Mouse (Mus musculus) adrenal gland, adult 8-10 months (tissue): ENCODE data around the gene Gal3st3. TPM values are rescaled to one million over a fixed set of nuclear protein-coding genes. Genes with fewer than 3 reads are reported as not detected.
"Not testable (repeated sequence)": the region's sequence is repeated elsewhere in the genome, so short reads cannot be mapped to it uniquely, and the experiment has no call there.

Experiments
- DNase-seq: peaks from one replicate; pipeline ENCODE4 v3.0.0; 2022
- total RNA-seq, 4 experiments: library from RNA; stranded (reverse); gene quantifications; 2 replicates each; pipeline ENCODE4 v1.2.4; 2022

Gene Gal3st3
- total RNA-seq, 4 experiments from 2014 or later, result 0.09 to 0.62 (median 0.30) TPM

- DNase-seq, result no peak
Measured at GRCm38 (mm10) chr19:5306968-5307734, 9.0 kb downstream of the Gal3st3 start.

- no peak for DNase-seq
Measured at GRCm38 (mm10) chr19:5309025-5309424, 10.9 kb downstream of the Gal3st3 start.

GRCm38 (mm10) chr19:5313189-5313588, 15.1 kb downstream of the Gal3st3 start:
- no peak for DNase-seq

GRCm38 (mm10) chr19:5323801-5324200, 25.7 kb downstream of the Gal3st3 start:
- DNase-seq, result no peak

- DNase-seq, result no peak
Measured at GRCm38 (mm10) chr19:5327970-5328369, 29.8 kb downstream of the Gal3st3 start.

GRCm38 (mm10) chr19:5334741-5335140, 36.6 kb downstream of the Gal3st3 start:
- DNase-seq, result no peak

GRCm38 (mm10) chr19:5335441-5335840, 37.3 kb downstream of the Gal3st3 start, which contains the start of gene Catsper1:
Gene Catsper1 (plus strand): TSS chr19:5335741.
- DNase-seq, result no peak

- DNase-seq, result peak; percentile 42
Measured at GRCm38 (mm10) chr19:5337975-5338374, 39.8 kb downstream of the Gal3st3 start.

- no peak for DNase-seq
Measured at GRCm38 (mm10) chr19:5341360-5341759, 43.2 kb downstream of the Gal3st3 start.

- no peak for DNase-seq
Measured at GRCm38 (mm10) chr19:5345297-5346131, 47.4 kb downstream of the Gal3st3 start.

GRCm38 (mm10) chr19:5348064-5348463, 49.9 kb downstream of the Gal3st3 start:
- no peak for DNase-seq

GRCm38 (mm10) chr19:5348526-5349501, 50.7 kb downstream of the Gal3st3 start:
- no peak for DNase-seq

- DNase-seq, result not testable (repeated sequence)
Measured at GRCm38 (mm10) chr19:5349502-5349873, 51.4 kb downstream of the Gal3st3 start, which contains the start of gene Cst6. Gene Cst6 (minus strand): TSS chr19:5349574.

GRCm38 (mm10) chr19:5353609-5354008, 55.5 kb downstream of the Gal3st3 start:
- DNase-seq, result no peak

- no peak for DNase-seq
Measured at GRCm38 (mm10) chr19:5356080-5356479, 57.9 kb downstream of the Gal3st3 start.

Other genes with a start within 250 kb of the Gal3st3 start
- 1 to 10 TPM; 4.1 to 8.1 (median 7.7) TPM for gene Rin1, start 247.8 kb upstream of the Gal3st3 start, total RNA-seq
- gene Cd248, start 230.3 kb upstream of the Gal3st3 start, total RNA-seq, result 10 to 100 TPM in 1 of 4 experiments, 1 to 10 TPM in 3; 8.9 to 11.8 (median 9.2) TPM
- 1 to 10 TPM; 2.1 to 2.8 (median 2.6) TPM for gene Tmem151a, start 212.8 kb upstream of the Gal3st3 start, total RNA-seq
- 10 to 100 TPM; 58.5 to 79.0 (median 62.9) TPM for gene Yif1a, start 209.8 kb upstream of the Gal3st3 start, total RNA-seq
- gene Cnih2, start 199.8 kb upstream of the Gal3st3 start, total RNA-seq, result 1 to 10 TPM; 1.5 to 3.2 (median 2.6) TPM
- gene Rab1b, start 191.3 kb upstream of the Gal3st3 start, total RNA-seq, result 100 to 1,000 TPM; 184 to 206 (median 197) TPM
- gene Klc2, start 179.8 kb upstream of the Gal3st3 start, total RNA-seq, result 10 to 100 TPM; 54.5 to 66.9 (median 61.4) TPM
- 10 to 100 TPM; 23.9 to 35.0 (median 29.7) TPM for gene Pacs1, start 25.2 kb upstream of the Gal3st3 start, total RNA-seq
- gene Sf3b2, start 2.9 kb upstream of the Gal3st3 start, total RNA-seq, result 100 to 1,000 TPM; 179 to 198 (median 191) TPM
- not detected for gene Catsper1, start 37.4 kb downstream of the Gal3st3 start, total RNA-seq
- gene Cst6, start 51.2 kb downstream of the Gal3st3 start, total RNA-seq, result 10 to 100 TPM in 2 of 4 experiments, 1 to 10 TPM in 2; 1.2 to 14.6 (median 6.8) TPM
- 10 to 100 TPM; 22.2 to 26.7 (median 25.2) TPM for gene Eif1ad, start 68.4 kb downstream of the Gal3st3 start, total RNA-seq
- gene Banf1, start 68.8 kb downstream of the Gal3st3 start, total RNA-seq, result 100 to 1,000 TPM; 130 to 147 (median 140) TPM
- 100 to 1,000 TPM in 2 of 4 experiments, 10 to 100 TPM in 2; 75.2 to 101 (median 98.6) TPM for gene Sart1, start 90.4 kb downstream of the Gal3st3 start, total RNA-seq
- under 1 TPM in 1 of 4 experiments, not detected in 3; 0.17 TPM for gene Tsga10ip, start 104.2 kb downstream of the Gal3st3 start, total RNA-seq
- 100 to 1,000 TPM; 272 to 295 (median 289) TPM for gene Drap1, start 126.6 kb downstream of the Gal3st3 start, total RNA-seq
- 10 to 100 TPM; 52.2 to 59.2 (median 52.8) TPM for gene AI837181, start 126.8 kb downstream of the Gal3st3 start, total RNA-seq
- under 1 TPM in 3 of 4 experiments, not detected in 1; 0.22 to 0.86 (median 0.56) TPM for gene Fosl1, start 149.2 kb downstream of the Gal3st3 start, total RNA-seq
- gene Ccdc85b, start 159.6 kb downstream of the Gal3st3 start, total RNA-seq, result 10 to 100 TPM in 3 of 4 experiments, 1 to 10 TPM in 1; 8.9 to 12.4 (median 11.4) TPM
- 100 to 1,000 TPM in 2 of 4 experiments, 10 to 100 TPM in 2; 95.6 to 139 (median 110) TPM for gene Fibp, start 162.3 kb downstream of the Gal3st3 start, total RNA-seq
- 1 to 10 TPM; 1.1 to 2.2 (median 1.6) TPM for gene Ctsw, start 170.2 kb downstream of the Gal3st3 start, total RNA-seq
- gene Efemp2, start 175.6 kb downstream of the Gal3st3 start, total RNA-seq, result 100 to 1,000 TPM in 2 of 4 experiments, 10 to 100 TPM in 2; 64.9 to 173 (median 105) TPM
- 10 to 100 TPM; 25.8 to 40.4 (median 33.8) TPM for gene Mus81, start 190.1 kb downstream of the Gal3st3 start, total RNA-seq
- gene Cfl1, start 192.1 kb downstream of the Gal3st3 start, total RNA-seq, result 100 to 1,000 TPM; 711 to 770 (median 737) TPM
- 10 to 100 TPM in 1 of 4 experiments, 1 to 10 TPM in 3; 2.2 to 10.4 (median 5.4) TPM for gene 1700020D05Rik, start 205.5 kb downstream of the Gal3st3 start, total RNA-seq
- gene Snx32, start 212.2 kb downstream of the Gal3st3 start, total RNA-seq, result 10 to 100 TPM; 13.4 to 35.0 (median 23.9) TPM